Mouse (Mus musculus) lung, postnatal 0 days (tissue): ENCODE measurements around the gene Mien1. TPM values are rescaled to one million over a fixed set of nuclear protein-coding genes. Genes with fewer than 3 reads are reported as not detected.

Experiments used
- ATAC-seq: fragments of 200-750 bp; cut with Nextera tagmentation; 2 replicates; pipeline ENCODE4 v1.8.0; 2017; ENCODE audit warnings: moderate library complexity
- DNase-seq: peaks from one replicate; pipeline ENCODE4 v3.0.0-alpha.2; 2016; ENCODE audit warnings: low spot score
- H3K27ac ChIP-seq: fragments of 300-500 bp; sonication (generic); 2 replicates; pipeline ENCODE4 v1.5.1; 2014; ENCODE audit warnings: antibody characterized with exemption, mild to moderate bottlenecking, low read length, mixed read lengths
- H3K27me3 ChIP-seq: fragments of 300-500 bp; sonication (generic); replicated peaks from 2 replicates; pipeline ENCODE4 v1.6.1; 2014; ENCODE audit warnings: low read length, mixed read lengths; ENCODE audit not compliant: insufficient read depth
- H3K36me3 ChIP-seq: fragments of 300-500 bp; sonication (generic); 2 replicates; pipeline ENCODE4 v1.6.1; 2014; ENCODE audit warnings: low read length, mixed read lengths; ENCODE audit not compliant: insufficient read depth
- H3K4me1 ChIP-seq: fragments of 300-500 bp; sonication (generic); 2 replicates; pipeline ENCODE4 v1.6.1; 2014; ENCODE audit warnings: antibody characterized with exemption, low read depth, low read length, mixed read lengths; ENCODE audit not compliant: insufficient read depth
- H3K4me2 ChIP-seq: fragments of 300-500 bp; sonication (generic); replicated peaks from 2 replicates; pipeline ENCODE4 v1.6.1; 2014; ENCODE audit warnings: low read depth, mild to moderate bottlenecking, low read length, moderate library complexity, mixed read lengths
- H3K4me3 ChIP-seq: fragments of 300-500 bp; sonication (generic); 2 replicates; pipeline ENCODE4 v1.5.1; 2014; ENCODE audit warnings: low read depth, low read length
- H3K9ac ChIP-seq: fragments of 300-500 bp; sonication (generic); replicated peaks from 2 replicates; pipeline ENCODE4 v1.6.1; 2014; ENCODE audit warnings: low read depth, mild to moderate bottlenecking
- H3K9me3 ChIP-seq: fragments of 300-500 bp; sonication (generic); 2 replicates; pipeline ENCODE4 v1.6.1; 2016; ENCODE audit warnings: low read length, mixed read lengths
- CTCF ChIP-seq: IDR thresholded peaks from 2 replicates; pipeline ENCODE4 v1.5.1; 2016; ENCODE audit warnings: antibody characterized with exemption, mild to moderate bottlenecking
- EP300 ChIP-seq: IDR thresholded peaks from 2 replicates; pipeline ENCODE4 v1.6.1; 2016; ENCODE audit warnings: antibody characterized with exemption, mild to moderate bottlenecking, control low read depth
- WGBS: fragments of 180-500 bp; shearing (Covaris S2); extraction: QIAGEN DNeasy Blood & Tissue Kit; methylation state at CpG from one replicate; pipeline ENCODE4 v1.1.7; 2014; 5-methylcytosine and 5-hydroxymethylcytosine counted together
- polyA plus RNA-seq: library from polyadenylated mRNA; unstranded; fragments of >200 nt; fragmentation: Nextera tagmentation; extraction: Ambion mirVana; gene quantifications from 2 replicates; pipeline ENCODE4 v1.2.1, GENCODE M21; 2015

Mien1 gene
- polyA plus RNA-seq, 1 experiment from 2014 or later: 86.1 TPM

DNA sequence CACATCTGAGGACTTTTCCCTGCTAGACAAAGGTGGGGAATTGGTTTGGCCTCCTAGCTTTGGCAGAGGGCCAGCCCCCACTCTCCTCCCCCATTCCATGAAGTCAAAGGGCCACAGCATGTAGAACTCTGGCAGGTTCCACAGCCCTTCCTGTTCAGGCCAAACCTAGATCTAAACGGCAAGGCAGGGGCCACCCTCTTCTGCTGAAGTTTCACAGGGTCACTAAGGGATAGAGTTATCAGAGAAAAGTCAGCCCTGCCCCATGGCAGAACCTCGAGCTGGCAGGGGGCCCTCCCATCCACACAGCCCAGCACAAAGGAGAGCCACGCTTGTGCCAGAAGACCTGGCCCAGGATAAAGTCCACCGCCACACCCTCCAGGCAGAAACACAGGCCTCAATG is 43.8 kb downstream of the Mien1 start:
- Histone ChIP-seq H3K4me2 (no peak overlapping the region), H3K9me3 (no peaks in the 10 kb centered on the region), H3K4me3 (no peak overlapping the region), H3K4me1 (peaks cover 8% of the 10 kb centered on the region; the same call in 1 of the 2 replicates), H3K9ac (no peak overlapping the region), H3K27ac (peak overlapping the region; percentile 6), H3K36me3 (no peaks in the 10 kb centered on the region), H3K27me3 (no peaks in the 10 kb centered on the region)
- DNase-seq: no peak
- no peak for ATAC-seq
- TF ChIP-seq CTCF (no peak), EP300 (no peak)
- 36% methylated on average over 4 of the region's 4 CpGs for WGBS

DNA sequence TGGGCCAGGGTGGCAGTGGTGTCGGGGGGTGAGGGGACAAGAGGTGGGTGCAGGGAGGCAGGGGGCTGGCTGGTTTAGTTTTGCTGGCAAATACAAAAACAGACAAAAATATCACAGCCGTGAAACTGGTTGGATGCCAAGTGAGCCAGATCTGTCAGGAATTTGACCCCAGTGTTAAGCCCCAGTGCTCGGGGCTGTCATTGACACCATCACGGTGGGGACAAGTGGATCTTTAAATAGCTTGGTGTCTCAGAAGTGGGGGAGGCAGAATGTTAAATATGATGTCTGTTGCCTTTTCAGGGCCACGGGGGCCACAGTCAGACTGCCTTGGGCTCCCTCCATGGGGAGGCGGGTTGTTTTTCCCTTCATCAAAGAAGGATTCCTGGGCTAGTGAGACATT is 44.5 kb downstream of the Mien1 start:
- TF ChIP-seq EP300 (no peak), CTCF (no peak)
- Histone ChIP-seq H3K9ac (no peak overlapping the region), H3K4me1 (peaks cover 8% of the 10 kb centered on the region; the same call in 1 of the 2 replicates), H3K27me3 (no peaks in the 10 kb centered on the region), H3K9me3 (no peaks in the 10 kb centered on the region), H3K4me2 (no peak overlapping the region), H3K27ac (no peak overlapping the region), H3K4me3 (no peak overlapping the region), H3K36me3 (no peaks in the 10 kb centered on the region)
- DNase-seq (no peak), ATAC-seq (no peak)
- whole genome bisulfite sequencing: 24% methylated on average over 6 of the region's 6 CpGs

DNA sequence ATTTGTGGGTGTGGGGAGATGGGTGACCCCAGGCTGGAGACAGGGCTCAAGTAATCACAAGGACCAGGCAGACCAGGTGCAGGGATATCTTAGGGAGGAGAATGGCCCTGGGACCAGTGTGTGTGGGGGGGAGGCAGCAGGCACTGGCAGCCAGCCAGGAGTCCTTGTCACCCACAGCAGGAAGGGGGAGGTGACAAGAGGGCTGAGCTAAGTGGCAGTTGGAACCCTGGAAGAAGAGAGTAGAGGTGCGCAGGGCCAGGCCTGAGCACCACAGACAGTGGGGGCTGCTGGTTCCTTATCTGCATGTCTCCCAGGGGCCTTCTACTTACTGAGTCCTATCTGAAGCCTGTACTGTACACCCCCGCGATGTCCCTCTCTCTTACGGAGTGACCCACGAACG is 45.5 kb downstream of the Mien1 start:
- Histone ChIP-seq H3K36me3 (no peaks in the 10 kb centered on the region), H3K27me3 (no peaks in the 10 kb centered on the region), H3K9ac (no peak overlapping the region), H3K4me3 (no peak overlapping the region), H3K4me2 (no peak overlapping the region), H3K9me3 (no peaks in the 10 kb centered on the region), H3K4me1 (peaks cover 8% of the 10 kb centered on the region; the same call in 1 of the 2 replicates), H3K27ac (peak overlapping the region; percentile 43)
- peak; percentile 75 for DNase-seq
- 48% methylated on average over 6 of the region's 6 CpGs for WGBS
- no peak for TF ChIP-seq CTCF
- no peak for TF ChIP-seq EP300
- peak; percentile 70 for ATAC-seq

DNA sequence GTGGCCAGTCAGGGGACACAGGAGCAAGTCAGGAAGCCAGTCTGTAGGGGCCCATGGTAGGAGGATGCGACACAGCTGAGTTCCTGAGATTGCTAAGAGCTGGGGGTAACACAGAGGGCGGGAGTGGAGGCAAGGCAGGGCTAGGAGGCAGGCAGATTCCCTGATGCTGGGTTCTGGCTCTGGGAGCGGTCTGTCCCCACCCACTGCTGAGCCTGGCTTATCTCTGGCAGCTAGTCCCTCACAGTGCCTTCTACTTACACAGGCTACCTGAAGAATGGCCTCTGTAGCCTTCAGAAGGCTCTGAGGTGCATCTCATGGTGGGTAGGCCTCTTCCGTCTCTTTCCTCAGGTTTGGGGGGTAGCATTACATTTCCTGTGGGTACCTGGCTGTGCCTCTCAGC is 46.1 kb downstream of the Mien1 start:
- Histone ChIP-seq H3K36me3 (no peaks in the 10 kb centered on the region), H3K4me3 (no peak overlapping the region), H3K9me3 (no peaks in the 10 kb centered on the region), H3K4me2 (no peak overlapping the region), H3K9ac (no peak overlapping the region), H3K27ac (peak overlapping the region; percentile 59; the same call in 1 of the 2 replicates), H3K4me1 (peaks cover 8% of the 10 kb centered on the region; the same call in 1 of the 2 replicates), H3K27me3 (0 out of 2 replicates have a peak, but pooled peaks cover 1% of the 10 kb centered on the region)
- TF ChIP-seq EP300 (no peak), CTCF (no peak)
- WGBS: 45% methylated on average over 4 of the region's 4 CpGs
- DNase-seq (no peak), ATAC-seq (no peak)

DNA sequence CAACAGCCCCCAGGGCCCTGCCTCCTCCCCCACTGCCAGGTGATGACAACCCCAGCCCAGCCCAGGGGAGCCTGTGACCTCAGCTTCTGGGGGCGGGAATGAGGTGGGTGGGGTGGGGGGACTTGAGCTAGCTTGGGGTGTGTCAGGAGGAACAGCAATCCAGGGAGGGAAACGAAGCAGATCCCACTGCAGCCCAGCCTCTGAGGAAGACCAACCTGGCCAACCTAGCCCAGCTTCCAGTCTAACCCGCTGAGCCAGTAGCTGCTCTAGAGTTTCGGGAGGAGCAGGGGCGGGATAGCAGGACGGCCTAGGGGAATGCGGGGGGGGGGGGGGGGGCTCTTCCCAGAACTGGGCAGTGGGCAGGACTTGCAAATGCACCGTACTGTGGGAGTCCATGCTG is 46.8 kb downstream of the Mien1 start:
- TF ChIP-seq EP300 (no peak), CTCF (no peak)
- Histone ChIP-seq H3K9me3 (no peaks in the 10 kb centered on the region), H3K4me3 (no peak overlapping the region), H3K9ac (no peak overlapping the region), H3K27ac (no peak overlapping the region), H3K4me2 (no peak overlapping the region), H3K4me1 (peaks cover 8% of the 10 kb centered on the region; the same call in 1 of the 2 replicates), H3K27me3 (peaks cover 8% of the 10 kb centered on the region; the same call in 1 of the 2 replicates), H3K36me3 (no peaks in the 10 kb centered on the region)
- DNase-seq (no peak), ATAC-seq (peak; percentile 18; the same call in 1 of the 2 replicates)
- 18% methylated on average over 8 of the region's 8 CpGs for WGBS

DNA sequence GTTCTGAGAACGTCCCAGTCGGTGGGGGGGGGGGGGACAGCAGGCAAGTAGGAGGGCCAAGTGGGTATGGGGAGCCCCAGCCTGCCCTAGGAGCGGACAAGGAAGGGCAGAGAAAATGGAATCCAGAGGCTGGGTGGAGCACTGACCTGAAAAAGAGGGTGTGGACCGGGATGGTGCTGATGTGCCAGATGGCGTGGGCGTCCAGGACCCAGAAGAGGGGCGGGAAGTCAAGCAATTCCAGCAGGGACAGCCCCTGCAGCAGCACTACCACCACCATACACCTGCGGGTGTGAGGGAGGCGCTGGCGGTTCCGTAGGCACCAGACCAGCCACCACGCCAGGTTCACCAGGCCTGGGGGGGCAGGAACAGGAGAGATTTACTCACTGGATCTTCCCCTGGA is 48.6 kb downstream of the Mien1 start:
- H3K9ac ChIP-seq: no peak overlapping the region
- peaks cover 13% of the 10 kb centered on the region; the same call in 1 of the 2 replicates for H3K27me3 ChIP-seq
- H3K36me3 ChIP-seq: no peaks in the 10 kb centered on the region
- no peaks in the 10 kb centered on the region for H3K9me3 ChIP-seq
- H3K27ac ChIP-seq: no peak overlapping the region
- TF ChIP-seq CTCF (no peak), EP300 (no peak)
- DNase-seq (no peak), ATAC-seq (no peak)
- no peak overlapping the region for H3K4me2 ChIP-seq
- 77% methylated on average over 12 of the region's 12 CpGs for WGBS
- H3K4me3 ChIP-seq: no peak overlapping the region
- H3K4me1 ChIP-seq: peaks cover 8% of the 10 kb centered on the region; the same call in 1 of the 2 replicates
